Mouse (Mus musculus) ES-Bruce4 (cell line): Measurements from ENCODE around the gene Cntnap2.

ENCODE experiments used
- CTCF ChIP-seq: IDR thresholded peaks from one replicate; pipeline ENCODE4 v1.8.1; 2011; ENCODE audit warnings: low read depth, low read length
- EP300 ChIP-seq: IDR thresholded peaks from 2 replicates; pipeline ENCODE4 v1.6.1; 2011; ENCODE audit warnings: low read depth, low read length; ENCODE audit not compliant: insufficient read depth
- POLR2A ChIP-seq: IDR thresholded peaks from one replicate; pipeline ENCODE4 v1.8.1; 2011; ENCODE audit warnings: low read length; ENCODE audit not compliant: insufficient read depth

DNA sequence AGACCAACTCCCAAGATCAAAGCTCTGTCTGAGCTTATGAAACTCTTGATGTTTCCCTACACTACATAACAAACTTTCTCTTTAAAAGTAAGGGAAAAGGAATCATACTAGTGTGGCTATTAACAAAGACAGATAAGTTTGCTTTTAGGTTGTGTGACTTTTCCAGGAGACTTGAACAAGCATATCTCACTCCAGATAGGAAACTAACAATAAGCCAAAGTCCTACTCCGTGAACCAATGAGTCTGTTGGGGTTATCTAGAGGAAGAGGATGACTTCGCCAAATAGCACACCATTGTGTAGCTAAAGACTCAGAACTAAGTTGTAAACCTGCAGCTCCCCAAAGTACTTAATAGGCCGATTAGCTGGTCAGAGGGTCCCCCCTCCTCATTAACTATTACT lies 1860.8 kb downstream of the Cntnap2 start:
- TF ChIP-seq CTCF (no peak), EP300 (no peak), POLR2A (no peak)
